Mouse (Mus musculus) hematopoietic stem cell, adult 5-6 weeks (primary cell): ENCODE data around the gene Ipcef1. TPM values are rescaled to one million over a fixed set of nuclear protein-coding genes. Genes with fewer than 3 reads are reported as not detected.
A peak's percentile ranks its signal among the peaks of the same experiment; 100 is the strongest.

Experiments used
- ATAC-seq, 2 experiments: fragments of 125-278 bp in 1 of 2; replicated peaks in 1 of 2; 2 replicates each; pipeline ENCODE4 v1.8.0; 2016 to 2017; ENCODE audit warnings: inconsistent platforms in 2 of 2, mild to moderate bottlenecking in 2 of 2, moderate number of reproducible peaks in 2 of 2, low read depth in 1 of 2, moderate TSS enrichment in 1 of 2; ENCODE audit not compliant: low FRiP score in 2 of 2, poor library complexity in 2 of 2, severe bottlenecking in 2 of 2, insufficient read depth in 1 of 2, low TSS enrichment in 1 of 2
- total RNA-seq: library from RNA; stranded (forward); fragments of 172-1452, 232-1000 nt; gene quantifications from 2 replicates; pipeline ENCODE4 v1.2.3, GENCODE M21; 2017

Ipcef1 gene
- total RNA-seq, 1 experiment from 2014 or later: 15.7 TPM

DNA sequence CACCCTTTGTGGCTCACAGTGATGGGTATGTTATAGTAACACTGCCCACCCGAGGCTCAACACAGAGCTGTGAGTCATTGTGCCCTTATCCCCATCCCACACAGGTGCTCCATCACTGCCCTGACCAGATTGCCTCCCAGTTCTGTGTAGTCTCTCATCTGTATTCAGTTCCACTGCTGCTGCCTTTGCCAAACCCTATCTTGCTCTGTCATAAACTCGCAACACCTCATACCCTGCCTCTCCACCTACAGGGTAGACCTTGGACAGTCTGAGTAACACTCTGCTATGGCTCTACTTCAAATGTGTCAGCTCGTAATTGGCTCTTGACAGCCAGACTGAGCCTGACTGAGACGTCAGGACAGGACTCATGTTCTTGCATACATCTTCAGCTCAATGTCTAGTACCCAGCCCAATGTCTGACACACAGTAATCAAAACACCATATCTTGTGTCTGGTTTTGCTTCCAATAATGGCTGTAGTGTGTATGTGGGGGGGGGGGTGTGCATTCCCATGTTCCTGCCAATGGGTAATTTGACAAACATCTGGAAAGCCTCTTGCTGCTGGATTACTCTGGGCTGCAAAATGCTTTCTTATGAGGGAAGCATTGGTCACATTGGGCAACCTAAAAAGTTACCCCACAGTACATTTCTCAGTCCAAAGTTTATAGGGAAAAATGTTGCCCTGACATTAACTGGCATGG is 64.7 kb downstream of the Ipcef1 start:
- ATAC-seq: no peak

DNA sequence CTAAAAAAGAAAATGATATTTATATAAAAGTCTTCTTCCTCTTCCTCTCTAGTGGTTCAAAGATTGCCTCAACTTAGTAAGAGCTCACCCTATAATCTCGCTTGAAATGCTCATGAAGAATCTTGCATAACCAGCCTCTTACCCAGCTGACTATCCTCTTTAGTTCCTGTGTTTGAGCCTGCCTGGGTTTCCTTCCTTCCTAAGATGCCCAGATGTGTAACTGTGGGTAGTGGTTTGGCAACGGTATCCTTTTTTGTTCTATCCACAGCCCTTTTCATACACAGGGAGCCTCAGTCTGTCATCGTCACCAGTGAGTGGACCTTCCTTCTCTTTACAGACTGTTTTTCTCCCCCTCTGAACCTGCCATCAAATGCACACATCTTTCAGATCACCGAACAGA is 66.0 kb downstream of the Ipcef1 start:
- peak; percentile 87 to 88 for ATAC-seq

DNA sequence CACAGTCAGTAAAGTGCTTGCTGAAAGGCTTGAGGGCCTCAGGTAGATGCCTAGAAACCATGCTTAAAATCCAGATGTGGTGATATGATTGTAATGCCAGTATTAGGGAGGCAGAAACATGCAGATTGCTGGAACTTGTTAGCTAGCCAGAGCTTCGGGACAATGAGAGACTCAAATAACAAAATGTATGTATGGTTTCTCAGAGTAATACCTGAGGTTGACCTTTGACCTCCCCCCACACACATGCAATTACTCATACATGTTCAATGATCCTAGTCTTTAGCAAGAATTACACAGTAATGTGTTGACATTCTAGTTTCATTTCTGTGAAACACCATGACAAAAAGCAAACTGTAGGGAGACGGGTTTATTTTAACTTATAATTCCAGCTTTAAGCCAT is 68.8 kb downstream of the Ipcef1 start:
- no peak for ATAC-seq

- ATAC-seq: peak; percentile 47 to 66
These were observed 69.5 kb downstream of the Ipcef1 start for GRCm38 (mm10) chr10:6982751-6983151.

GRCm38 (mm10) chr10:6980236-6980635 is 72.0 kb downstream of the Ipcef1 start:
- peak; percentile 34 to 42; a peak in 1 of 4 replicates for ATAC-seq

GRCm38 (mm10) chr10:6979789-6980188 is 72.5 kb downstream of the Ipcef1 start:
- ATAC-seq: no peak

DNA sequence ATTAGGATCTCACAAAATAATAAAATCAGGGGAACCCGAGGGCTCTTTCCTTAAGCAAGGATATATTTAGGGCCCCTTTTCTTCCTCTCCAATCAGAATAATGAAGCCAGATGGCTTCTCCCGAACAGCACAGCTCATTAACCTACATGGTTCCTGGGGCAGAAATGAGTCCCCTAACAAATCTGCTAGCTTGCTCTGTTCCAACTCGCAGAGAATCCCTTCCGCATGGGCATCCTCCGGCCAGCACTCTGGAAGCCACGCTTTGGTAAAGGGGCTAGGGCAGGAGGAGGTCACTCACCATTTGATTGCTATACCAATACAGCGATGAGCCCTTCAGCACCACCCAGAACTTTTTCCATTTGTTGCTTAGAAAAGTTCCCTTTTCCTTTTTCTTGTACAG is 73.1 kb downstream of the Ipcef1 start:
- peak; percentile 19; a peak in 1 of 4 replicates for ATAC-seq

GRCm38 (mm10) chr10:6978733-6979132 is 73.5 kb downstream of the Ipcef1 start:
- no peak for ATAC-seq

- ATAC-seq: no peak
These were observed 74.4 kb downstream of the Ipcef1 start for GRCm38 (mm10) chr10:6977843-6978242.

- no peak for ATAC-seq
These were observed 83.9 kb downstream of the Ipcef1 start for GRCm38 (mm10) chr10:6968334-6968733.

- ATAC-seq: no peak
These were observed 84.6 kb downstream of the Ipcef1 start for GRCm38 (mm10) chr10:6967588-6968242.

- no peak for ATAC-seq
These were observed 93.5 kb downstream of the Ipcef1 start for GRCm38 (mm10) chr10:6958791-6959190.

- ATAC-seq: 0 out of 4 replicates have a peak, but pooled peaks of 1 of the 2 experiments have one; percentile 29
These were observed 95.9 kb downstream of the Ipcef1 start for GRCm38 (mm10) chr10:6956357-6956756.

DNA sequence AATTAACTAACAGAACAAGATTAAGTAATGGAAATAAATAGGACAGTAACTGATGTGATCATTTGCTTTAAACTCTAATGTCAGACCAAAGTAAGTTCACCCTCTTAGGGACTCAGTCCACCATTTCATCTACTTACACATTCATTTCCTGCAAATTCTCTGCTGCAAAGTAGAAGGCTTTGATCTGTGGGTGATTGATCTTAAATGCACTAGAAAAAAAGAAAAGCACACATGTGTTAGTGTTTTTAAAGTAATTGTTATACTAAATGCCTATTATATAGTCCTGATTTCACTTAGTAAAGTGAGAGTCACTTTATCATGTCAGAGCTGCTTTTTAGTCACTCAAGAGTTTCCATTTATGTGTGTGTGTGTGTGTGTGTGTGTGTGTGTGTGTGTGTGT is 97.7 kb downstream of the Ipcef1 start:
- no peak for ATAC-seq

GRCm38 (mm10) chr10:6953115-6953514 is 99.2 kb downstream of the Ipcef1 start:
- ATAC-seq: no peak

GRCm38 (mm10) chr10:6936671-6937425 is 115.4 kb downstream of the Ipcef1 start:
- no peak for ATAC-seq

GRCm38 (mm10) chr10:6934776-6935175 is 117.5 kb downstream of the Ipcef1 start:
- ATAC-seq: no peak

GRCm38 (mm10) chr10:6930889-6931288 is 121.4 kb downstream of the Ipcef1 start:
- no peak for ATAC-seq
